Comparison of ENCODE assay signal across 20 mouse cellular contexts in the genomic region with DNA sequence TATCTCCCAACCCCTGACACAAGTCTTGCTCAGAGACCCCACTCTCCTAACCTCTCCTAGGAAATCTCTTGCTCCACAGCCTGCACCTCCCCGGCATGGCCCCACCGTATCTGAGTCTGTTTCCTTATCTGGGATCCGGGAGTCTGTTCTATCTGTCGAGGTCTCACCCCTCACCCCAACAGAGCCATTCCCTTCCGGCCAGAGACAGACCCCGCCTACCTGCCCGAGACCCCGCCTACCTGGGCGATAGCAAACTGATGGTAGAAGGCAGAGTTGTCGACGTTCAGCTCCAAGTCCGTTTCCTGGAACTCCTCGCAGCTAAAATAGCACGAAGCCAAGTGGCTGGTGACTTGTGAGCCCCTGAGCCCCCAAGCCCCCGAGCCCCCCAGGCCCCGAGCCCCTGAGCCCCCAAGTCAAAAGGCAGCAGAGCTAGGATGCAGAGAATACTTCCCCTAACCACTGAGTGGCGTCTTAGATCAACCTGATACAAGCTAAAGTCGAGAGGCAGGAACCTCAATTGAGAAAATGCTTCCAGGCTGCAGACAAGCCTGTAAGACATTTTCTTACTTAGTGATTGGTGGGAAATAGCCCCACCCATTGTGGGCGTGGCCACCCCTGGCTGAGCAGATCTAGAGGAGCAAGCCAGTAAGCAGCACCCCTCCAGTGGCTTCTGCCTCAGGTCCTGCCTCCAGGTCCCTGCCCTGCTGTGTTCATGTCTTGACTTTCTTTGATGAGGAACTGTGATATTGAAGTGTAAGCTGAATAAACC. TPM values are rescaled to one million over a fixed set of nuclear protein-coding genes. Genes with fewer than 3 reads are reported as not detected.
DNase-seq lines count a peak whose midpoint lies in the region; ATAC-seq lines count a peak whose summit lies in the region.
"Had no signal": no experiment of that assay in that cellular context is flagged by ENCODE, and none has a peak within 500 bp of the region (broad histone marks: within the 10 kb centered on the region; RNA-seq: fewer than 3 reads in every experiment).

No protein-coding gene starts in this region.

- no peaks in the 10 kb centered on the region for H3K9me3 ChIP-seq in heart, embryonic 16.5 days (replicated peaks; ENCODE audit: control insufficient read depth, low read length)
- H3K9me3 ChIP-seq in liver, embryonic 12.5 days (replicated peaks), result no peaks in the 10 kb centered on the region
- H3K9me3 ChIP-seq: forebrain, embryonic 10.5 days; limb, embryonic 10.5 days; midbrain, embryonic 10.5 days; neural tube, embryonic 12.5 days had no signal

- H3K27ac ChIP-seq in heart, embryonic 16.5 days (ENCODE audit: low read length), result no peak overlapping the region
- H3K27ac ChIP-seq in liver, embryonic 12.5 days, result no peak overlapping the region
- H3K27ac ChIP-seq: forebrain, embryonic 10.5 days; limb, embryonic 10.5 days; midbrain, embryonic 10.5 days; neural tube, embryonic 12.5 days; stomach, postnatal 0 days had no signal

- peaks cover 11% of the 10 kb centered on the region for H3K4me1 ChIP-seq in heart, embryonic 16.5 days (ENCODE audit: control insufficient read depth, insufficient read depth, low read length)
- peaks cover 23% of the 10 kb centered on the region for H3K4me1 ChIP-seq in liver, embryonic 12.5 days

- no peak for ATAC-seq in heart, embryonic 16.5 days (replicated peaks; ENCODE audit: extremely low read depth, insufficient read depth, low FRiP score)
- peak; percentile 55 for ATAC-seq in liver, embryonic 12.5 days
- ATAC-seq: CD4-positive, CD25-positive, alpha-beta regulatory T cell, adult 4 months had no signal

- intact Hi-C loops in heart, postnatal 36 days (cut with DNase I), result loop anchor here (5.0 kb wide), 1 partner anchor 104 kb away; no protein-coding TSS in a partner anchor

- H3K36me3 ChIP-seq in heart, embryonic 16.5 days (ENCODE audit: control insufficient read depth, insufficient read depth), result no peaks in the 10 kb centered on the region
- H3K36me3 ChIP-seq in liver, embryonic 12.5 days, result no peaks in the 10 kb centered on the region
- H3K36me3 ChIP-seq: forebrain, embryonic 10.5 days; limb, embryonic 10.5 days; midbrain, embryonic 10.5 days; neural tube, embryonic 12.5 days had no signal

- WGBS in heart, embryonic 16.5 days, result 7% methylated on average over 19 of the region's 19 CpGs
- WGBS in liver, embryonic 12.5 days (ENCODE audit: insufficient replicate concordance), result 7% methylated on average over 19 of the region's 19 CpGs

- peak overlapping the region; percentile 15; the same call in 1 of the 2 replicates for H3K4me2 ChIP-seq in heart, embryonic 16.5 days (ENCODE audit: low read depth, low read length)
- H3K4me2 ChIP-seq in liver, embryonic 12.5 days, result peak overlapping the region; percentile 41
- H3K4me2 ChIP-seq: neural tube, embryonic 12.5 days had no signal

- H3K4me3 ChIP-seq in heart, embryonic 16.5 days (ENCODE audit: low read length), result no peak overlapping the region
- H3K4me3 ChIP-seq in liver, embryonic 12.5 days, result no peak overlapping the region
- H3K4me3 ChIP-seq: forebrain, embryonic 10.5 days; limb, embryonic 10.5 days; midbrain, embryonic 10.5 days; neural tube, embryonic 12.5 days had no signal

- DNase-seq in heart, postnatal 36 days, result no peak
- peak; percentile 81 for DNase-seq in ES-CJ7 (ENCODE audit: low read depth, low spot score)
- peak; percentile 36 for DNase-seq in MEL-GATA-1-ER (ENCODE audit: extremely low read depth, low read depth)
- DNase-seq in thymus, postnatal 0 days (ENCODE audit: low spot score), result no peak
- no peak for DNase-seq in layer of hippocampus, postnatal 14 days (ENCODE audit: low spot score in 2 of 2)
- no peak for DNase-seq in thymus, postnatal 14 days
- DNase-seq: cerebellum, postnatal 10 days; gastrocnemius, postnatal 10 days; layer of hippocampus, postnatal 36 days; right cerebral cortex, postnatal 14 days; thymus, postnatal 4 days had no signal

- H3K9ac ChIP-seq in heart, embryonic 16.5 days (ENCODE audit: low read length), result no peak overlapping the region
- H3K9ac ChIP-seq in liver, embryonic 12.5 days, result no peak overlapping the region
- H3K9ac ChIP-seq: neural tube, embryonic 12.5 days had no signal

- no peaks in the 10 kb centered on the region for H3K27me3 ChIP-seq in heart, embryonic 16.5 days (ENCODE audit: control insufficient read depth, insufficient read depth, low read length)
- peaks cover 8% of the 10 kb centered on the region for H3K27me3 ChIP-seq in liver, embryonic 12.5 days (replicated peaks)

RNA-seq across cellular contexts. Expression of gene Tmem179, which starts 13.4 kb away (rescaled TPM):
- polyA plus RNA-seq in heart, embryonic 16.5 days (2015; fragmentation: Nextera tagmentation; extraction: Ambion mirVana), result 0.22 and 0.41 TPM in 2 replicates
- total RNA-seq in heart, postnatal 36 days (2021), result not detected
- 0.31 and 0.38 TPM in 2 replicates for polyA plus RNA-seq in liver, embryonic 12.5 days (2016; fragmentation: Nextera tagmentation; extraction: Ambion mirVana)
- polyA plus RNA-seq in thymus, postnatal 0 days (2015; fragmentation: Nextera tagmentation; extraction: Ambion mirVana), result 0.08 and 0.18 TPM in 2 replicates
- total RNA-seq in layer of hippocampus, postnatal 14 days (2021), result 100 to 1,000 TPM; 119 to 130 TPM
- total RNA-seq: monocyte, adult 5-6 weeks had no signal
- polyA plus RNA-seq: CD4-positive, CD25-positive, alpha-beta regulatory T cell, adult 4 months; limb, embryonic 10.5 days had no signal

RNA-seq across cellular contexts. Expression of gene A530016L24Rik, which starts 13.9 kb away (rescaled TPM):
- 4.8 and 7.0 TPM in 2 replicates for polyA plus RNA-seq in heart, embryonic 16.5 days (2015; fragmentation: Nextera tagmentation; extraction: Ambion mirVana)
- total RNA-seq in heart, postnatal 36 days (2021), result 10 to 100 TPM; 26.0 to 29.9 TPM
- polyA plus RNA-seq in liver, embryonic 12.5 days (2016; fragmentation: Nextera tagmentation; extraction: Ambion mirVana), result not detected in 2 replicates
- 0.06 and 0.09 TPM in 2 replicates for polyA plus RNA-seq in thymus, postnatal 0 days (2015; fragmentation: Nextera tagmentation; extraction: Ambion mirVana)
- total RNA-seq in layer of hippocampus, postnatal 14 days (2021), result under 1 TPM; 0.45 to 0.67 TPM
- total RNA-seq: monocyte, adult 5-6 weeks had no signal
- polyA plus RNA-seq: CD4-positive, CD25-positive, alpha-beta regulatory T cell, adult 4 months; forebrain, embryonic 10.5 days; limb, embryonic 10.5 days; midbrain, embryonic 10.5 days; stomach, postnatal 0 days had no signal

Comparison
In these comparisons a context has a peak if more than half of its experiments do, and no peak if none do; other contexts are left out.
1. DNase-seq: peak in ES-CJ7 (single experiment) and MEL-GATA-1-ER (single experiment); none in heart, postnatal 36 days (0 of 2), thymus, postnatal 0 days (single experiment), layer of hippocampus, postnatal 14 days (0 of 2) and thymus, postnatal 14 days (single experiment).